Mouse (Mus musculus): ENCODE data around the gene Pcbp4.

The Pcbp4 gene

GRCm38 (mm10) chr9:106463122-106464063 lies 10.3 kb downstream of the Pcbp4 start:
- DNase-seq (ENCODE audit: low read depth, low spot score), result no peak

- peak; percentile 77 for DNase-seq (ENCODE audit: low read depth, low spot score)
Measured at GRCm38 (mm10) chr9:106464751-106465541, 11.9 kb downstream of the Pcbp4 start.

GRCm38 (mm10) chr9:106465571-106466200 lies 12.6 kb downstream of the Pcbp4 start, which contains the start of gene Gpr62:
Gene Gpr62, minus strand, starts transcription at chr9:106465938.
- DNase-seq (ENCODE audit: low read depth, low spot score), result no peak

GRCm38 (mm10) chr9:106466721-106467120 lies 13.6 kb downstream of the Pcbp4 start:
- no peak for DNase-seq (ENCODE audit: low read depth, low spot score)

- no peak for DNase-seq (ENCODE audit: low read depth, low spot score)
Measured at GRCm38 (mm10) chr9:106467746-106468145, 14.7 kb downstream of the Pcbp4 start.

GRCm38 (mm10) chr9:106469317-106469716 lies 16.2 kb downstream of the Pcbp4 start:
- DNase-seq (ENCODE audit: low read depth, low spot score), result no peak

GRCm38 (mm10) chr9:106469776-106470175 lies 16.7 kb downstream of the Pcbp4 start:
- no peak for DNase-seq (ENCODE audit: low read depth, low spot score)

GRCm38 (mm10) chr9:106470991-106471750 lies 18.1 kb downstream of the Pcbp4 start:
- no peak for DNase-seq (ENCODE audit: low read depth, low spot score)

- peak; percentile 93 for DNase-seq (ENCODE audit: low read depth, low spot score)
Measured at GRCm38 (mm10) chr9:106471892-106472291, 18.8 kb downstream of the Pcbp4 start.

GRCm38 (mm10) chr9:106472321-106472720 lies 19.2 kb downstream of the Pcbp4 start:
- no peak for DNase-seq (ENCODE audit: low read depth, low spot score)

GRCm38 (mm10) chr9:106473081-106473752 lies 20.1 kb downstream of the Pcbp4 start:
- no peak for DNase-seq (ENCODE audit: low read depth, low spot score)

GRCm38 (mm10) chr9:106473753-106474105 lies 20.6 kb downstream of the Pcbp4 start:
- DNase-seq (ENCODE audit: low read depth, low spot score), result no peak

- peak; percentile 93 for DNase-seq (ENCODE audit: low read depth, low spot score)
Measured at GRCm38 (mm10) chr9:106474456-106474855, 21.4 kb downstream of the Pcbp4 start.

GRCm38 (mm10) chr9:106475046-106475445 lies 22.0 kb downstream of the Pcbp4 start:
- DNase-seq (ENCODE audit: low read depth, low spot score), result peak; percentile 87

GRCm38 (mm10) chr9:106475663-106476001 lies 22.5 kb downstream of the Pcbp4 start, which contains the start of gene Rrp9:
Gene Rrp9, plus strand, starts transcription at chr9:106475963.
- DNase-seq (ENCODE audit: low read depth, low spot score), result no peak

- DNase-seq (ENCODE audit: low read depth, low spot score), result peak; percentile 69
Measured at GRCm38 (mm10) chr9:106476002-106476923, 23.2 kb downstream of the Pcbp4 start.

GRCm38 (mm10) chr9:106476924-106477484 lies 23.9 kb downstream of the Pcbp4 start, which contains the start of gene Parp3:
Gene Parp3, minus strand, starts transcription at chr9:106476949.
- DNase-seq (ENCODE audit: low read depth, low spot score), result peak; percentile 100

- DNase-seq (ENCODE audit: low read depth, low spot score), result no peak
Measured at GRCm38 (mm10) chr9:106477649-106478048, 24.6 kb downstream of the Pcbp4 start.

GRCm38 (mm10) chr9:106478101-106478500 lies 25.0 kb downstream of the Pcbp4 start:
- DNase-seq (ENCODE audit: low read depth, low spot score), result no peak
